ENCODE assay signal across 39 mouse cellular contexts in genomic region chr11:43631645-43632044, GRCm38 (mm10). TPM values are rescaled to one million over a fixed set of nuclear protein-coding genes. Genes with fewer than 3 reads are reported as not detected.
"Had no signal": no experiment of that assay in that cellular context is flagged by ENCODE, and none has a peak within 500 bp of the region (broad histone marks: within the 10 kb centered on the region; RNA-seq: fewer than 3 reads in every experiment).

No protein-coding gene starts in this region.

- DNase-seq: gastrocnemius, adult 2 months; gastrocnemius, postnatal 10 days; gastrocnemius, postnatal 25 days; heart, adult 18-20 months; heart, postnatal 10 days; heart, postnatal 4 days; kidney, adult 18-20 months; kidney, postnatal 10 days; kidney, postnatal 36 days; layer of hippocampus, adult 9-11 months; layer of hippocampus, postnatal 36 days; left cerebral cortex, postnatal 4 days had no signal

- H3K27me3 ChIP-seq: heart, embryonic 12.5 days; hindbrain, embryonic 12.5 days; limb, embryonic 13.5 days; limb, embryonic 15.5 days had no signal

- H3K4me3 ChIP-seq: gastrocnemius, adult 2 months; heart, embryonic 10.5 days; heart, embryonic 12.5 days; hindbrain, embryonic 10.5 days; hindbrain, embryonic 12.5 days; limb, embryonic 13.5 days; limb, embryonic 15.5 days had no signal

- ATAC-seq: hindbrain, embryonic 16.5 days; intestine, embryonic 16.5 days had no signal

- H3K9me3 ChIP-seq: heart, embryonic 10.5 days; heart, embryonic 12.5 days; hindbrain, embryonic 10.5 days; hindbrain, embryonic 12.5 days; limb, embryonic 13.5 days; limb, embryonic 15.5 days had no signal

- H3K9ac ChIP-seq: hindbrain, embryonic 12.5 days; hindbrain, embryonic 14.5 days; limb, embryonic 13.5 days; limb, embryonic 15.5 days; liver, embryonic 14.5 days had no signal

- H3K27ac ChIP-seq: gastrocnemius, adult 2 months; hindbrain, embryonic 12.5 days; hindbrain, embryonic 14.5 days; limb, embryonic 13.5 days; limb, embryonic 15.5 days; liver, embryonic 14.5 days had no signal

- H3K36me3 ChIP-seq: heart, embryonic 12.5 days; hindbrain, embryonic 10.5 days; hindbrain, embryonic 12.5 days; limb, embryonic 13.5 days; limb, embryonic 15.5 days had no signal

- H3K4me2 ChIP-seq: heart, embryonic 12.5 days; hindbrain, embryonic 12.5 days; hindbrain, embryonic 14.5 days; limb, embryonic 13.5 days; limb, embryonic 15.5 days; liver, embryonic 11.5 days had no signal

RNA-seq across cellular contexts. Expression of gene Fabp6, which starts 30.3 kb away (rescaled TPM):
- total RNA-seq: gastrocnemius, adult 2 months; gastrocnemius, postnatal 10 days; gastrocnemius, postnatal 25 days; gastrocnemius, postnatal 4 days; granulocyte monocyte progenitor cell, adult 5-6 weeks; heart, adult 18-20 months; heart, adult 8-10 months; heart, postnatal 10 days; heart, postnatal 25 days; heart, postnatal 4 days; layer of hippocampus, adult 18-20 months; layer of hippocampus, adult 8-10 months; layer of hippocampus, postnatal 14 days; layer of hippocampus, postnatal 36 days; left cerebral cortex, adult 18-20 months; left cerebral cortex, adult 8-10 months; left cerebral cortex, postnatal 10 days; left cerebral cortex, postnatal 25 days; left cerebral cortex, postnatal 4 days had no signal
- polyA plus RNA-seq: frontal cortex, adult 2 months; heart, embryonic 10.5 days; heart, embryonic 12.5 days; heart, embryonic 14.5 days; hindbrain, embryonic 10.5 days; hindbrain, embryonic 12.5 days; hindbrain, embryonic 14.5 days; hindbrain, embryonic 16.5 days; kidney, embryonic 14.5 days; kidney, embryonic 16.5 days; limb, embryonic 11.5 days; limb, embryonic 13.5 days; liver, embryonic 11.5 days; liver, embryonic 14.5 days had no signal

RNA-seq across cellular contexts. Expression of gene 4933415A04Rik, which starts 44.8 kb away (rescaled TPM):
- total RNA-seq: gastrocnemius, adult 2 months; gastrocnemius, postnatal 25 days; granulocyte monocyte progenitor cell, adult 5-6 weeks had no signal
